In the genomic region with DNA sequence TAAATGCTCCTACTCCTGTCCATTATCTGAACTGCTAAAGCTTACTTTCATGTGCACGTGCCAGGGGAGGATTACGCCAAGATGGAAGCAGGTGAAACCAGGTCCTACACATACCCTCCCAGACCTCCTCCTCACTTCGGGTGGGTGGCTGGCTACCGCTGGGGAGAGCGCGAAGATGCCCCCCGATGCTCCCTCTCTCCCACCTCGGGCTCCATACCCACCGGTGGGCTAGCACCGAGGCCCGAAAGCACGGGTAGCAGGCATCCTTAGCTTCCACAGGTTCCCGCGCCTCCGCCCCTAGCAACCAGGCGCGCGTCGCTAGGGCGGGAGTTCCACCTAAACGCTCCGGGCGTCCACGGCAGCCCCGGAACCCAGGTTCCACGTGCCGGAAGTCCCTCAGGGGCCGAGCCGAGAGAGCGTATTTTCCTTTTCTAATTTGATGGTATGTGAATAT, we compare ENCODE assay signal across 8 mouse cellular contexts. TPM values are rescaled to one million over a fixed set of nuclear protein-coding genes. Genes with fewer than 3 reads are reported as not detected.
DNase-seq lines count a peak whose midpoint lies in the region; ATAC-seq and TF ChIP-seq lines count a peak whose summit lies in the region.

A gene (minus strand): TSS at position 299 of the 454 bp plus-strand sequence.

- no peak for TF ChIP-seq CTCF in cortical plate, adult 2 months (IDR thresholded peaks at IDR 0.05; ENCODE audit: extremely low read depth, insufficient read depth, low read length)

- DNase-seq in adrenal gland, adult (ENCODE audit: inconsistent age in 2 of 2, low spot score in 1 of 2), result peak; percentile 82 to 93
- DNase-seq in gastrocnemius, adult 8-10 months (ENCODE audit: low spot score in 2 of 2), result peak; percentile 40 to 53
- peak; percentile 46 for DNase-seq in hindlimb bud, embryonic 11.5 days (ENCODE audit: extremely low spot score, low read depth, low spot score)
- peak; percentile 69 to 77 for DNase-seq in left cerebral cortex, adult 8-10 months (ENCODE audit: low spot score in 2 of 2)
- peak; percentile 81 to 84 for DNase-seq in right cerebral cortex, adult 2 months (ENCODE audit: low spot score in 2 of 2)
- DNase-seq in urinary bladder, postnatal 25 days (ENCODE audit: low spot score), result peak; percentile 76

- no peak within 1 kb of the TSS for H3K27ac ChIP-seq in cortical plate, adult 2 months (ENCODE audit: insufficient read depth, low read length)

- peak; percentile 29; the same call in 1 of the 2 replicates for TF ChIP-seq POLR2A in cortical plate, adult 2 months (IDR thresholded peaks at IDR 0.05; ENCODE audit: extremely low read depth, insufficient read depth, low read length)

- peak; percentile 100 for ATAC-seq in megakaryocyte, adult 5-6 weeks (ENCODE audit: poor library complexity, severe bottlenecking)

- H3K4me1 ChIP-seq in cortical plate, adult 2 months (ENCODE audit: control insufficient read depth, insufficient read depth, low read length), result no peaks in the 10 kb centered on the region

- H3K4me3 ChIP-seq in cortical plate, adult 2 months (ENCODE audit: insufficient read depth, low read length), result peak within 1 kb of the TSS; percentile 55

RNA-seq across cellular contexts. Expression of the gene that starts here (rescaled TPM):
- 6.1 and 8.3 TPM in 2 replicates for polyA plus RNA-seq in cortical plate, adult 2 months (2012; rRNA removed)
- under 1 TPM; 0.13 to 0.72 (median 0.45) TPM for total RNA-seq in gastrocnemius, adult 8-10 months (2022)
- 10 to 100 TPM in 2 of 4 experiments, 1 to 10 TPM in 2; 9.1 to 11.4 (median 10.6) TPM for total RNA-seq in left cerebral cortex, adult 8-10 months (2022)
- total RNA-seq in megakaryocyte, adult 5-6 weeks (2015), result not detected in 2 replicates
- total RNA-seq in megakaryocyte, adult 5-6 weeks (2017), result not detected in 2 replicates

Comparison
In these comparisons a context has a peak if more than half of its experiments do, and no peak if none do; other contexts are left out.
1. RNA of the gene that starts here (total RNA-seq): 9.1 to 11.4 TPM in left cerebral cortex, adult 8-10 months; 0.13 to 0.72 TPM in gastrocnemius, adult 8-10 months and not detected in megakaryocyte, adult 5-6 weeks; every median in the first group is over 4 times any median in the second.
2. Peak in DNase-seq in gastrocnemius, adult 8-10 months; RNA of the gene not detected or under 1 TPM.
3. Peak in ATAC-seq in megakaryocyte, adult 5-6 weeks; RNA of the gene not detected or under 1 TPM.
4. Peak in every context shown above with its lines, with median percentiles within 50 percentile points of each other: DNase-seq.